In genomic region chr14:19817949-19818348, GRCm38 (mm10) we compare ENCODE assay signal across 9 mouse cellular contexts. TPM values are rescaled to one million over a fixed set of nuclear protein-coding genes. Genes with fewer than 3 reads are reported as not detected.
A peak's percentile ranks its signal among the peaks of the same experiment; 100 is the strongest.
DNase-seq lines count a peak whose midpoint lies in the region; ATAC-seq lines count a peak whose summit lies in the region.
"Had no signal": no experiment of that assay in that cellular context is flagged by ENCODE, and none has a peak within 500 bp of the region (broad histone marks: within the 10 kb centered on the region; RNA-seq: fewer than 3 reads in every experiment).

No protein-coding gene starts in this region.

- peaks cover 3% of the 10 kb centered on the region for H3K4me1 ChIP-seq in lung, embryonic 16.5 days (replicated peaks; ENCODE audit: control insufficient read depth, insufficient read depth, low read length)

- H3K9me3 ChIP-seq in lung, embryonic 16.5 days (ENCODE audit: control insufficient read depth, low read length) = no peaks in the 10 kb centered on the region; the same call in 1 of the 2 replicates
- H3K9me3 ChIP-seq: limb, embryonic 12.5 days had no signal

- H3K27ac ChIP-seq in lung, embryonic 16.5 days (ENCODE audit: low read length) = no peak overlapping the region
- H3K27ac ChIP-seq: limb, embryonic 12.5 days had no signal

- no peak overlapping the region for H3K4me2 ChIP-seq in lung, embryonic 16.5 days (ENCODE audit: low read depth, low read length)
- H3K4me2 ChIP-seq: limb, embryonic 12.5 days had no signal

- no peak overlapping the region for H3K9ac ChIP-seq in lung, embryonic 16.5 days (ENCODE audit: low read length)
- H3K9ac ChIP-seq: limb, embryonic 12.5 days had no signal

- WGBS in lung, embryonic 16.5 days = 8% methylated on average over 1 of the region's 1 CpGs

- no peaks in the 10 kb centered on the region for H3K27me3 ChIP-seq in lung, embryonic 16.5 days (ENCODE audit: control insufficient read depth, insufficient read depth, low read depth, low read length)
- H3K27me3 ChIP-seq: limb, embryonic 12.5 days had no signal

- no peak overlapping the region for H3K4me3 ChIP-seq in lung, embryonic 16.5 days (ENCODE audit: low read length)
- H3K4me3 ChIP-seq: limb, embryonic 12.5 days had no signal

- H3K36me3 ChIP-seq in lung, embryonic 16.5 days (ENCODE audit: control insufficient read depth, insufficient read depth, low read length) = peaks cover 51% of the 10 kb centered on the region

- intact Hi-C loops in gastrocnemius, postnatal 14 days (cut with DNase I; ENCODE audit: low total_unique reads) = loop anchor here (2.0 kb wide), 1 partner anchor 109 kb away; no protein-coding TSS in a partner anchor

- peak; percentile 87 for DNase-seq in CD4-positive, CD25-positive, alpha-beta regulatory T cell, adult 2 months (ENCODE audit: low read depth, low spot score)
- DNase-seq in R1 (ENCODE audit: low read depth, low spot score) = peak; percentile 76
- peak; percentile 56 to 68 for DNase-seq in cerebellum, postnatal 36 days
- DNase-seq in gastrocnemius, postnatal 14 days = peak; percentile 78
- peak; percentile 90 for DNase-seq in layer of hippocampus, adult 11-12 months (ENCODE audit: low spot score)
- peak; percentile 74 for DNase-seq in retina, postnatal 7 days (ENCODE audit: low read depth, low spot score)
- peak; percentile 46 to 55 for DNase-seq in urinary bladder, adult 18-20 months (ENCODE audit: low spot score in 2 of 2)

- ATAC-seq in lung, embryonic 16.5 days (ENCODE audit: low read depth) = peak; percentile 52; the same call in 1 of the 2 replicates

RNA-seq across cellular contexts. Expression of gene Rtraf, which starts 5.7 kb away (rescaled TPM):
- total RNA-seq in gastrocnemius, postnatal 14 days (2021) = 10 to 100 TPM; 68.0 to 70.2 TPM
- polyA plus RNA-seq in lung, embryonic 16.5 days (2015; fragmentation: Nextera tagmentation; extraction: Ambion mirVana) = 180 and 193 TPM in 2 replicates
